Mouse (Mus musculus): Measurements from ENCODE around the gene Rad51b. TPM values are rescaled to one million over a fixed set of nuclear protein-coding genes. Genes with fewer than 3 reads are reported as not detected.

Rad51b gene
- total and polyA plus RNA-seq, 2 experiments from 2014 or later, result 1.4 to 1.8 TPM

GRCm38 (mm10) chr12:79745845-79746510 is 448.9 kb downstream of the Rad51b start:
- no peak for DNase-seq (ENCODE audit: low spot score)
- H3K36me3 ChIP-seq (replicated peaks; ENCODE audit: control insufficient read depth, insufficient read depth, low read length), result no peaks in the 10 kb centered on the region
- no peak for ATAC-seq (ENCODE audit: insufficient read depth, low read depth)
- peaks cover 44% of the 10 kb centered on the region for H3K4me1 ChIP-seq (ENCODE audit: control insufficient read depth, insufficient read depth)
- H3K9ac ChIP-seq (replicated peaks; ENCODE audit: low read depth, low read length), result no peak overlapping the region
- no peaks in the 10 kb centered on the region for H3K9me3 ChIP-seq (replicated peaks; ENCODE audit: control insufficient read depth, low read length)
- H3K27me3 ChIP-seq (ENCODE audit: control insufficient read depth, insufficient read depth, low read length), result no peaks in the 10 kb centered on the region
- TF ChIP-seq CTCF (IDR thresholded peaks at IDR 0.05; ENCODE audit: low read depth) (no peak), EP300 (IDR thresholded peaks at IDR 0.05; ENCODE audit: low read depth) (no peak)
- H3K4me3 ChIP-seq (ENCODE audit: low read depth, low read length), result no peak overlapping the region
- no peak overlapping the region for H3K27ac ChIP-seq (ENCODE audit: low read depth)
- H3K4me2 ChIP-seq (ENCODE audit: low read depth, low read length), result no peak overlapping the region
- WGBS, result 56% methylated on average over 10 of the region's 10 CpGs

GRCm38 (mm10) chr12:79747541-79747940 is 450.5 kb downstream of the Rad51b start:
- ATAC-seq (ENCODE audit: insufficient read depth, low read depth) (no peak), DNase-seq (ENCODE audit: low spot score) (no peak)
- Histone ChIP-seq H3K9ac (replicated peaks; ENCODE audit: low read depth, low read length) (no peak overlapping the region), H3K27ac (ENCODE audit: low read depth) (no peak overlapping the region), H3K4me2 (ENCODE audit: low read depth, low read length) (no peak overlapping the region), H3K36me3 (replicated peaks; ENCODE audit: control insufficient read depth, insufficient read depth, low read length) (no peaks in the 10 kb centered on the region), H3K27me3 (ENCODE audit: control insufficient read depth, insufficient read depth, low read length) (no peaks in the 10 kb centered on the region), H3K9me3 (replicated peaks; ENCODE audit: control insufficient read depth, low read length) (no peaks in the 10 kb centered on the region), H3K4me1 (ENCODE audit: control insufficient read depth, insufficient read depth) (peaks cover 55% of the 10 kb centered on the region), H3K4me3 (ENCODE audit: low read depth, low read length) (no peak overlapping the region)
- TF ChIP-seq CTCF (IDR thresholded peaks at IDR 0.05; ENCODE audit: low read depth) (no peak), EP300 (IDR thresholded peaks at IDR 0.05; ENCODE audit: low read depth) (no peak)
- 90% methylated on average over 3 of the region's 3 CpGs for WGBS

- DNase-seq (ENCODE audit: low spot score) (no peak), ATAC-seq (ENCODE audit: insufficient read depth, low read depth) (no peak)
- Histone ChIP-seq H3K36me3 (replicated peaks; ENCODE audit: control insufficient read depth, insufficient read depth, low read length) (no peaks in the 10 kb centered on the region), H3K4me2 (ENCODE audit: low read depth, low read length) (no peak overlapping the region), H3K4me3 (ENCODE audit: low read depth, low read length) (no peak overlapping the region), H3K9me3 (replicated peaks; ENCODE audit: control insufficient read depth, low read length) (no peaks in the 10 kb centered on the region), H3K9ac (replicated peaks; ENCODE audit: low read depth, low read length) (no peak overlapping the region), H3K4me1 (ENCODE audit: control insufficient read depth, insufficient read depth) (peaks cover 56% of the 10 kb centered on the region), H3K27ac (ENCODE audit: low read depth) (peak overlapping the region; percentile 33; the same call in 1 of the 2 replicates), H3K27me3 (ENCODE audit: control insufficient read depth, insufficient read depth, low read length) (no peaks in the 10 kb centered on the region)
- TF ChIP-seq EP300 (IDR thresholded peaks at IDR 0.05; ENCODE audit: low read depth), result no peak
- TF ChIP-seq CTCF (IDR thresholded peaks at IDR 0.05; ENCODE audit: low read depth), result no peak
- 49% methylated on average over 4 of the region's 4 CpGs for WGBS
Measured at GRCm38 (mm10) chr12:79748862-79749261, 451.8 kb downstream of the Rad51b start.

GRCm38 (mm10) chr12:79750253-79751125 is 453.4 kb downstream of the Rad51b start:
- peak overlapping the region; percentile 35 for H3K4me2 ChIP-seq (ENCODE audit: low read depth, low read length)
- TF ChIP-seq EP300 (IDR thresholded peaks at IDR 0.05; ENCODE audit: low read depth), result no peak
- TF ChIP-seq CTCF (IDR thresholded peaks at IDR 0.05; ENCODE audit: low read depth), result no peak
- no peaks in the 10 kb centered on the region for H3K36me3 ChIP-seq (replicated peaks; ENCODE audit: control insufficient read depth, insufficient read depth, low read length)
- peaks cover 48% of the 10 kb centered on the region for H3K4me1 ChIP-seq (ENCODE audit: control insufficient read depth, insufficient read depth)
- WGBS, result 23% methylated on average over 10 of the region's 10 CpGs
- DNase-seq (ENCODE audit: low spot score), result peak; percentile 68
- H3K27ac ChIP-seq (ENCODE audit: low read depth), result peak overlapping the region; percentile 33
- ATAC-seq (ENCODE audit: insufficient read depth, low read depth), result peak; percentile 77
- no peaks in the 10 kb centered on the region for H3K27me3 ChIP-seq (ENCODE audit: control insufficient read depth, insufficient read depth, low read length)
- H3K9me3 ChIP-seq (replicated peaks; ENCODE audit: control insufficient read depth, low read length), result no peaks in the 10 kb centered on the region
- H3K9ac ChIP-seq (replicated peaks; ENCODE audit: low read depth, low read length), result peak overlapping the region; percentile 45; the same call in 1 of the 2 replicates
- no peak overlapping the region for H3K4me3 ChIP-seq (ENCODE audit: low read depth, low read length)

GRCm38 (mm10) chr12:79751781-79752180 is 454.7 kb downstream of the Rad51b start:
- Histone ChIP-seq H3K36me3 (replicated peaks; ENCODE audit: control insufficient read depth, insufficient read depth, low read length) (no peaks in the 10 kb centered on the region), H3K4me1 (ENCODE audit: control insufficient read depth, insufficient read depth) (peaks cover 51% of the 10 kb centered on the region), H3K9ac (replicated peaks; ENCODE audit: low read depth, low read length) (no peak overlapping the region), H3K4me2 (ENCODE audit: low read depth, low read length) (no peak overlapping the region), H3K9me3 (replicated peaks; ENCODE audit: control insufficient read depth, low read length) (no peaks in the 10 kb centered on the region), H3K27me3 (ENCODE audit: control insufficient read depth, insufficient read depth, low read length) (no peaks in the 10 kb centered on the region), H3K27ac (ENCODE audit: low read depth) (peak overlapping the region; percentile 22; the same call in 1 of the 2 replicates), H3K4me3 (ENCODE audit: low read depth, low read length) (no peak overlapping the region)
- DNase-seq (ENCODE audit: low spot score) (no peak), ATAC-seq (ENCODE audit: insufficient read depth, low read depth) (no peak)
- 46% methylated on average over 8 of the region's 8 CpGs for WGBS
- TF ChIP-seq EP300 (IDR thresholded peaks at IDR 0.05; ENCODE audit: low read depth) (no peak), CTCF (IDR thresholded peaks at IDR 0.05; ENCODE audit: low read depth) (no peak)
